Mouse (Mus musculus) mouse embryonic stem cell (cell line): ENCODE measurements at regions not wholly inside any gene's neighbourhood (a gene's known extent, or its start where the extent isn't known, plus 50 kb on each side); places are given as distances from the start of the nearest gene placed in this dataset.
"Not testable (repeated sequence)": the region's sequence is repeated elsewhere in the genome, so short reads cannot be mapped to it uniquely, and the experiment has no call there.

Source experiments
- in situ Hi-C, 2 experiments: fragments of 300-500 bp; cut with MboI; formaldehyde crosslinking; loops; 1 replicate in 1 of 2; 3 replicates in 1 of 2; pipeline ENCODE4 v1.14.3; 2019 to 2020; ENCODE audit warnings: low sequenced_read_pairs in 2 of 2, low pct_unique_long_range_greater_than_20kb in 1 of 2, mixed read lengths in 1 of 2; ENCODE audit not compliant: unreplicated experiment in 1 of 2

- in situ Hi-C loops: no loop called here
These were observed 1642.1 kb upstream of the Cdh6 start for GRCm38 (mm10) chr15:14815556-14815955.

- in situ Hi-C loops: no loop called here
These were observed 1633.4 kb upstream of the Cdh6 start for GRCm38 (mm10) chr15:14806849-14807248.

- in situ Hi-C loops: no loop called here
These were observed 1621.7 kb upstream of the Cdh6 start for GRCm38 (mm10) chr15:14795221-14795620.

GRCm38 (mm10) chr15:14780727-14781126 is 1607.3 kb upstream of the Cdh6 start:
- in situ Hi-C loops: no loop called here

DNA sequence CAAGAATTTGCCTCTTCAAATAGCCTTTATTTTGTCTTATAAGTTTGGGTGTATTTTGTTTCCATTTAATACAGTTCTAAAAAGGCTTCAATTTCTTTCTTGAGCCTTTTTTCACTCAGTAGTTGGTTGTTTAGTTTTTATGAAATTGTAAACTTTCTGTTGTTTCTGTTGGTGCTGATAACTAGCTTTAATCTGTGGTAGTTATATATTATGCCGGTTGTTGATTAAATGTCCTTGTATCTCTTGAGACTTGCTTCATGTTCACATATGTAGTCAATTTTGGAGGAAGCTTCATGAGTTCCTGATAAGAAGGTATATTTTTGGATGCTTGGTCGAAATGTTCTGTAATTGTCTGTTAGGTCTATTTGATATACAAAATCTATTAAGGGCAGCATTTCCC is 1568.3 kb upstream of the Cdh6 start:
- in situ Hi-C loops: no loop called here

GRCm38 (mm10) chr15:14697925-14698324 is 1524.5 kb upstream of the Cdh6 start:
- in situ Hi-C loops: not testable (repeated sequence)

- in situ Hi-C loops: no loop called here
These were observed 1523.0 kb upstream of the Cdh6 start for GRCm38 (mm10) chr15:14696481-14696880.

GRCm38 (mm10) chr15:14689141-14689540 is 1515.7 kb upstream of the Cdh6 start:
- in situ Hi-C loops: no loop called here

GRCm38 (mm10) chr15:14642291-14642690 is 1468.8 kb upstream of the Cdh6 start:
- in situ Hi-C loops: loop anchor here (25.0 kb wide), 1 partner anchor 445 kb away; no protein-coding TSS in a partner anchor

- in situ Hi-C loops: loop anchor here (25.0 kb wide), 1 partner anchor 459 kb away; no protein-coding TSS in a partner anchor
These were observed 1455.0 kb upstream of the Cdh6 start for GRCm38 (mm10) chr15:14628523-14628922.

GRCm38 (mm10) chr15:14606691-14607090 is 1433.2 kb upstream of the Cdh6 start:
- in situ Hi-C loops: no loop called here
